Mouse (Mus musculus) layer of hippocampus, postnatal 36 days (tissue): ENCODE results near the gene Ankrd36. TPM values are rescaled to one million over a fixed set of nuclear protein-coding genes. Genes with fewer than 3 reads are reported as not detected.

Experiments used
- DNase-seq, 2 experiments: peaks; one replicate each; pipeline ENCODE4 v3.0.0; 2022
- total RNA-seq, 2 experiments: library from RNA; stranded (reverse); gene quantifications; 2 replicates each; pipeline ENCODE4 v1.2.3; 2021

Gene Ankrd36
- total RNA-seq, 2 experiments from 2014 or later = not detected

- no peak for DNase-seq
These were observed 114.8 kb downstream of the Ankrd36 start for GRCm38 (mm10) chr11:5684283-5684682.

GRCm38 (mm10) chr11:5691775-5692174, 122.3 kb downstream of the Ankrd36 start:
- no peak for DNase-seq

- DNase-seq = no peak
These were observed 131.3 kb downstream of the Ankrd36 start for GRCm38 (mm10) chr11:5700808-5701207.

- no peak for DNase-seq
These were observed 131.8 kb downstream of the Ankrd36 start for GRCm38 (mm10) chr11:5701300-5701699.

GRCm38 (mm10) chr11:5701821-5702220, 132.3 kb downstream of the Ankrd36 start:
- DNase-seq = no peak

- no peak for DNase-seq
These were observed 132.9 kb downstream of the Ankrd36 start for GRCm38 (mm10) chr11:5702271-5702956.

- DNase-seq = no peak
These were observed 133.5 kb downstream of the Ankrd36 start for GRCm38 (mm10) chr11:5702957-5703332.

GRCm38 (mm10) chr11:5703341-5703740, 133.9 kb downstream of the Ankrd36 start:
- DNase-seq = no peak

- no peak for DNase-seq
These were observed 136.5 kb downstream of the Ankrd36 start for GRCm38 (mm10) chr11:5705972-5706371.

- peak; percentile 27 to 42 for DNase-seq
These were observed 137.5 kb downstream of the Ankrd36 start for GRCm38 (mm10) chr11:5706874-5707529.

- DNase-seq = peak; percentile 78 to 79
These were observed 138.3 kb downstream of the Ankrd36 start for GRCm38 (mm10) chr11:5707530-5708353.

- DNase-seq = no peak
These were observed 145.7 kb downstream of the Ankrd36 start for GRCm38 (mm10) chr11:5715179-5715578.

GRCm38 (mm10) chr11:5715630-5716105, 146.2 kb downstream of the Ankrd36 start, which contains the start of gene Mrps24:
Gene Mrps24 (minus strand): TSS chr11:5715680.
- no peak for DNase-seq

- DNase-seq = no peak
These were observed 146.8 kb downstream of the Ankrd36 start for GRCm38 (mm10) chr11:5716246-5716645.

GRCm38 (mm10) chr11:5716938-5717705, 147.6 kb downstream of the Ankrd36 start:
- DNase-seq = no peak

- DNase-seq = no peak
These were observed 149.3 kb downstream of the Ankrd36 start for GRCm38 (mm10) chr11:5718611-5719354.

GRCm38 (mm10) chr11:5729582-5729981, 160.1 kb downstream of the Ankrd36 start:
- DNase-seq = no peak

- DNase-seq = no peak
These were observed 162.9 kb downstream of the Ankrd36 start for GRCm38 (mm10) chr11:5732401-5732800.

- DNase-seq = no peak
These were observed 164.8 kb downstream of the Ankrd36 start for GRCm38 (mm10) chr11:5734323-5734722.

- no peak for DNase-seq
These were observed 167.7 kb downstream of the Ankrd36 start for GRCm38 (mm10) chr11:5737137-5737536.
